In the genomic region with DNA sequence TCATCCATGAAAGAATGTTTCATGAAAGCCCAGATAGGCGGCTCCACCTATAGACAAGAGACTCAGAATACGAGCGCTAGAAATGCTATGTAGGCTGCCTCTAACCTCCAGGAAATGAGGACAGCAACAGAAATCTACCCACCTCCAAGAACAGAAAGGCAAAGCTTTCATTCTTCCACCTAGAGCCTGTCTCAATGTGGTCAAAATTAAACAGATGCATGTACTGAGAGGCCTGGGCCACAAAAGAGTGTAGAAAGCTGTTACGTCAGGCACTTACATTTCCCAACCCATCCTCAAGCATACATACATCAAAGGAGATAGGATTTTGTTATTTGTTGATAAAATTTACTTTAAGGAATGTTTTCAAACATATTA, we compare ENCODE assay signal across 26 mouse cellular contexts.
DNase-seq lines count a peak whose midpoint lies in the region; ATAC-seq and TF ChIP-seq lines count a peak whose summit lies in the region.
"Had no signal": no experiment of that assay in that cellular context is flagged by ENCODE, and none has a peak within 500 bp of the region (broad histone marks: within the 10 kb centered on the region; RNA-seq: fewer than 3 reads in every experiment).

No protein-coding gene starts in this region.

- ATAC-seq in midbrain, embryonic 13.5 days = no peak
- ATAC-seq in midbrain, embryonic 16.5 days = no peak
- peak; percentile 75; the same call in 1 of the 2 replicates for ATAC-seq in forebrain, embryonic 12.5 days (ENCODE audit: low FRiP score)
- ATAC-seq in forebrain, embryonic 14.5 days = peak; percentile 72
- ATAC-seq in forebrain, postnatal 0 days = no peak
- no peak for ATAC-seq in megakaryocyte, adult 5-6 weeks (ENCODE audit: poor library complexity, severe bottlenecking)
- ATAC-seq: CD4-positive, CD25-positive, alpha-beta regulatory T cell, adult 4 months; intestine, embryonic 15.5 days had no signal

- H3K36me3 ChIP-seq in midbrain, embryonic 13.5 days = no peaks in the 10 kb centered on the region
- no peaks in the 10 kb centered on the region for H3K36me3 ChIP-seq in midbrain, embryonic 16.5 days (ENCODE audit: control insufficient read depth, insufficient read depth, low read length)
- no peaks in the 10 kb centered on the region for H3K36me3 ChIP-seq in forebrain, embryonic 12.5 days (replicated peaks)
- H3K36me3 ChIP-seq in forebrain, embryonic 14.5 days (ENCODE audit: control insufficient read depth, insufficient read depth, low read length) = no peaks in the 10 kb centered on the region
- no peaks in the 10 kb centered on the region for H3K36me3 ChIP-seq in forebrain, postnatal 0 days (ENCODE audit: insufficient read depth)
- H3K36me3 ChIP-seq: embryonic facial prominence, embryonic 10.5 days; embryonic facial prominence, embryonic 13.5 days; heart, embryonic 13.5 days; intestine, embryonic 15.5 days had no signal

- peak overlapping the region; percentile 35; the same call in 1 of the 2 replicates for H3K27ac ChIP-seq in midbrain, embryonic 13.5 days
- H3K27ac ChIP-seq in midbrain, embryonic 16.5 days (ENCODE audit: low read length) = no peak overlapping the region
- H3K27ac ChIP-seq in forebrain, embryonic 12.5 days = peak overlapping the region; percentile 72
- H3K27ac ChIP-seq in forebrain, embryonic 14.5 days (ENCODE audit: low read depth, low read length) = 0 out of 2 replicates have a peak overlapping the region, but pooled peaks have one; percentile 30
- no peak overlapping the region for H3K27ac ChIP-seq in forebrain, postnatal 0 days (ENCODE audit: low read depth, low read length)
- H3K27ac ChIP-seq: embryonic facial prominence, embryonic 10.5 days; embryonic facial prominence, embryonic 13.5 days; gastrocnemius, adult 2 months; heart, embryonic 13.5 days; intestine, embryonic 15.5 days had no signal

- H3K4me1 ChIP-seq in midbrain, embryonic 13.5 days (replicated peaks) = no peaks in the 10 kb centered on the region
- H3K4me1 ChIP-seq in midbrain, embryonic 16.5 days (ENCODE audit: control insufficient read depth, insufficient read depth, low read length) = no peaks in the 10 kb centered on the region
- H3K4me1 ChIP-seq in forebrain, embryonic 12.5 days = no peaks in the 10 kb centered on the region
- H3K4me1 ChIP-seq in forebrain, embryonic 14.5 days (ENCODE audit: control insufficient read depth, insufficient read depth, low read length) = peaks cover 2% of the 10 kb centered on the region
- no peaks in the 10 kb centered on the region for H3K4me1 ChIP-seq in forebrain, postnatal 0 days (ENCODE audit: insufficient read depth)
- H3K4me1 ChIP-seq: embryonic facial prominence, embryonic 10.5 days; embryonic facial prominence, embryonic 13.5 days; heart, embryonic 13.5 days; intestine, embryonic 15.5 days had no signal

- no peaks in the 10 kb centered on the region for H3K9me3 ChIP-seq in midbrain, embryonic 13.5 days
- H3K9me3 ChIP-seq in midbrain, embryonic 16.5 days (replicated peaks; ENCODE audit: control insufficient read depth, low read length, poor library complexity, severe bottlenecking) = no peaks in the 10 kb centered on the region
- no peaks in the 10 kb centered on the region for H3K9me3 ChIP-seq in forebrain, embryonic 12.5 days
- no peaks in the 10 kb centered on the region for H3K9me3 ChIP-seq in forebrain, embryonic 14.5 days (replicated peaks; ENCODE audit: control insufficient read depth, low read length)
- H3K9me3 ChIP-seq in forebrain, postnatal 0 days (ENCODE audit: low read length) = no peaks in the 10 kb centered on the region
- H3K9me3 ChIP-seq: embryonic facial prominence, embryonic 10.5 days; embryonic facial prominence, embryonic 13.5 days; heart, embryonic 13.5 days; intestine, embryonic 15.5 days had no signal

- H3K27me3 ChIP-seq in midbrain, embryonic 13.5 days = no peaks in the 10 kb centered on the region
- H3K27me3 ChIP-seq in midbrain, embryonic 16.5 days (ENCODE audit: control insufficient read depth, insufficient read depth, low read depth, low read length) = no peaks in the 10 kb centered on the region
- no peaks in the 10 kb centered on the region for H3K27me3 ChIP-seq in forebrain, embryonic 12.5 days
- no peaks in the 10 kb centered on the region for H3K27me3 ChIP-seq in forebrain, embryonic 14.5 days (replicated peaks; ENCODE audit: control insufficient read depth, insufficient read depth, low read length)
- H3K27me3 ChIP-seq in forebrain, postnatal 0 days (ENCODE audit: insufficient read depth, low read length) = no peaks in the 10 kb centered on the region
- H3K27me3 ChIP-seq: embryonic facial prominence, embryonic 13.5 days; heart, embryonic 13.5 days; intestine, embryonic 15.5 days had no signal

- 85% methylated on average over 4 of the region's 4 CpGs for WGBS in midbrain, embryonic 13.5 days
- WGBS in midbrain, embryonic 16.5 days = 84% methylated on average over 4 of the region's 4 CpGs
- WGBS in forebrain, embryonic 12.5 days = 56% methylated on average over 4 of the region's 4 CpGs
- WGBS in forebrain, embryonic 14.5 days = 24% methylated on average over 4 of the region's 4 CpGs
- 36% methylated on average over 4 of the region's 4 CpGs for WGBS in forebrain, postnatal 0 days

- no peak for DNase-seq in forebrain, embryonic 14.5 days (ENCODE audit: low spot score)
- DNase-seq in forebrain, postnatal 0 days = no peak
- no peak for DNase-seq in yolk sac, embryonic 10.5 days (ENCODE audit: low spot score)
- no peak for DNase-seq in ovary, postnatal 10 days (ENCODE audit: low spot score)
- DNase-seq: adrenal gland, adult 2 months; adrenal gland, postnatal 14 days; cerebellum, adult 11-12 months; cerebellum, adult 8-10 months; cerebellum, postnatal 10 days; cerebellum, postnatal 36 days; embryo, embryonic 11 days; gastrocnemius, adult 2 months; gastrocnemius, postnatal 14 days; heart, adult 18-20 months; heart, postnatal 14 days; heart, postnatal 4 days had no signal

- H3K4me3 ChIP-seq in midbrain, embryonic 13.5 days (replicated peaks) = no peak overlapping the region
- H3K4me3 ChIP-seq in midbrain, embryonic 16.5 days (ENCODE audit: low read depth, low read length) = no peak overlapping the region
- H3K4me3 ChIP-seq in forebrain, embryonic 12.5 days (replicated peaks) = no peak overlapping the region
- no peak overlapping the region for H3K4me3 ChIP-seq in forebrain, embryonic 14.5 days (ENCODE audit: low read depth, low read length)
- no peak overlapping the region for H3K4me3 ChIP-seq in forebrain, postnatal 0 days (ENCODE audit: low read depth, low read length)
- H3K4me3 ChIP-seq: embryonic facial prominence, embryonic 10.5 days; embryonic facial prominence, embryonic 13.5 days; erythroblast, embryonic 14.5 days; gastrocnemius, adult 2 months; heart, embryonic 13.5 days; intestine, embryonic 15.5 days had no signal

- no peak overlapping the region for H3K4me2 ChIP-seq in midbrain, embryonic 13.5 days (replicated peaks)
- no peak overlapping the region for H3K4me2 ChIP-seq in midbrain, embryonic 16.5 days (ENCODE audit: low read length)
- H3K4me2 ChIP-seq in forebrain, embryonic 12.5 days = peak overlapping the region; percentile 22
- peak overlapping the region; percentile 34 for H3K4me2 ChIP-seq in forebrain, embryonic 14.5 days (ENCODE audit: low read length)
- H3K4me2 ChIP-seq in forebrain, postnatal 0 days (ENCODE audit: low read depth) = 0 out of 2 replicates have a peak overlapping the region, but pooled peaks have one; percentile 16
- H3K4me2 ChIP-seq: embryonic facial prominence, embryonic 13.5 days; heart, embryonic 13.5 days; intestine, embryonic 15.5 days had no signal

- TF ChIP-seq CTCF in forebrain, postnatal 0 days (IDR thresholded peaks at IDR 0.05; ENCODE audit: low read depth) = no peak

- no peak overlapping the region for H3K9ac ChIP-seq in midbrain, embryonic 13.5 days (replicated peaks)
- no peak overlapping the region for H3K9ac ChIP-seq in midbrain, embryonic 16.5 days (ENCODE audit: low read depth, low read length)
- no peak overlapping the region for H3K9ac ChIP-seq in forebrain, embryonic 12.5 days
- H3K9ac ChIP-seq in forebrain, embryonic 14.5 days (ENCODE audit: low read length) = no peak overlapping the region
- no peak overlapping the region for H3K9ac ChIP-seq in forebrain, postnatal 0 days
- H3K9ac ChIP-seq: embryonic facial prominence, embryonic 13.5 days; heart, embryonic 13.5 days; intestine, embryonic 15.5 days had no signal

Comparison
In these comparisons a context has a peak if more than half of its experiments do, and no peak if none do; other contexts are left out.
1. ATAC-seq: peak in forebrain, embryonic 12.5 days (single experiment) and forebrain, embryonic 14.5 days (single experiment); none in midbrain, embryonic 13.5 days (single experiment), midbrain, embryonic 16.5 days (single experiment), forebrain, postnatal 0 days (single experiment) and megakaryocyte, adult 5-6 weeks (single experiment).
2. H3K27ac ChIP-seq: peak in midbrain, embryonic 13.5 days (single experiment), forebrain, embryonic 12.5 days (single experiment) and forebrain, embryonic 14.5 days (single experiment); none in midbrain, embryonic 16.5 days (single experiment) and forebrain, postnatal 0 days (single experiment).
3. H3K4me2 ChIP-seq: peak in forebrain, embryonic 12.5 days (single experiment), forebrain, embryonic 14.5 days (single experiment) and forebrain, postnatal 0 days (single experiment); none in midbrain, embryonic 13.5 days (single experiment) and midbrain, embryonic 16.5 days (single experiment).